Mouse (Mus musculus) adipocyte (in vitro differentiated cells): ENCODE results near the gene Zfp3.

Experiments used
- DNase-seq: peaks from one replicate; pipeline ENCODE4 v3.0.0-alpha.2; 2016; ENCODE audit warnings: low spot score

The Zfp3 gene

DNA sequence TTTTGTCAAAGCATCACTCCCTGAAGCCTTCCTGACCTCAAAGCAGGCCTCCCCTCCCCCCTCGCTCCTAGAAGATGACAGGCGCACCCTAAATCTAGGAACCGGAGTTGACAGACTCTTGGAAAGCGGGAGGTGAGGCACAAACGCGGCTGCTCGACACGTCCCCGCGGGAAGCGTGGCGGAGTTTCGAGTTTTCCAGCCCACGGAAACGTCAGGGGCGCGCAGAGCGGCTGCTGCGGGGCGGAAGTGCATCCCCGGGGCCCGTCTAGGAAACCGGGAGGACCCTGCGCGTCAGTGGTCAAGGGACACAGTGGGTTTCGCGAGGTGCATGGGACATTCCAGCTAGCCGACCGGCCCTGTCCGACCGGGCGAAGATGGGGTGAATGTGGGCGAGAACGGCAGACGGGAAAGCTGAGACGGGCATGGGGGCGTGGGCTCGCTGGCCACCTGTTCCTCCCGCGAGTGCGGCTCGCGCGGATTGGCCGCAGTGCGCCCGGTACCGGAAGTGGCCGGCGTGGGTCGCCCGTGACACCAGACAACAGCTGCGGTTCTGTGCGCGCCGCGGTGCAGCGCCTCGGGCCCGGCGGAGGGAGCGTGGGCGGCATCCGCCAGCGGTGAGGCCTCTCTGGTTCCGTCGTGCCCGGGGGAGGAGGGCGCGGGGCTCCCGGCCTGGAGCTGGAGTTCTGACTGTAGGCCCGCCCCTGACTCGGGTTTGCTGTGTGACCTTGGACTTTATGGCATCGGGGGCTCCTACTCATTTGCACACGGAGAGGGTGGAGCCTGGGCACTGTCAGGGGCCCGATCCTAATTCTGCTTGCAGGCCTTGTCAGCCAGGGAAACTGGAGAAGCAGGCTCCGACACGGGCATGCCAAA, at the start of gene Zfp3:
Zfp3 (plus strand) TSS at position 274 of the 873 bp plus-strand sequence.
- DNase-seq: no peak

DNA sequence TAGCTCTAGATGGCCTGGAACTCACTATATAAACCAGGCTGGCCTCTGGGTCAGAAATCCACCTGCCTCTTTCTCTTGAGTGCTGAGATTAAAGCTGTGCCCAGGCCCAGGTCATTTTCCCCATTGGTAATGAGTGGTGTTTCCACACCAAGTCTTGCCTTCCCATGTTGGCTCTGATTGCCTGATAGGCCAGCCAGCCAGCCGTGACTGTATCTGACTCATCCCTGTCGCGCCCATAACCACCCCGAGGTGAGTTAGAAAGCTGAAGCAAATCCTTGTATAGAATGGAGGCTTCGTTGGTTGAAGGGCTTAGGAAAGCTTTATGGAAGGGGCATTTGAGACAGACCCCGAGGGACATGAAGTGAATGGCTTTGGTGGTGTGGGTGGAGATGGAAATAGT, 48.2 kb upstream of the Zfp3 start:
- DNase-seq: peak; percentile 33

DNA sequence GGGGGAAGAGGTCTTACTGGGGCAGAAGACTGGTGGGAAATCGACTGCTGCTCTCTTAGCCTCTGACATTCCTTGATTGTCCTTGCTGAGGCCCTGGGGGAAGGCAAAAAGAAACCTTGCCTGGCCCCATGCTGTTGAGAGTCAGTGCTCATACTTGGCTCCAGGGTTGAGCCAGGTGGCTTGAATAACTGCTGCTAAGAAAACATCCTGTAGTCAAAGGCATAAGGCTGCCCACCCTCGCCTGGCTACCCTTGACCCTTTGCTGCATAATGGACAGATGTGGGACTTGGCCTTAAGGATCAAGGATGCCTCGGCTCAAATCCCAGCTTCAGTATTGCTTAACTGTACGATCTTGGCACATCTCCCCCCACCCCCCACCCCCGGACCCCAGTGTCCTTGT, 45.5 kb upstream of the Zfp3 start:
- no peak for DNase-seq

DNA sequence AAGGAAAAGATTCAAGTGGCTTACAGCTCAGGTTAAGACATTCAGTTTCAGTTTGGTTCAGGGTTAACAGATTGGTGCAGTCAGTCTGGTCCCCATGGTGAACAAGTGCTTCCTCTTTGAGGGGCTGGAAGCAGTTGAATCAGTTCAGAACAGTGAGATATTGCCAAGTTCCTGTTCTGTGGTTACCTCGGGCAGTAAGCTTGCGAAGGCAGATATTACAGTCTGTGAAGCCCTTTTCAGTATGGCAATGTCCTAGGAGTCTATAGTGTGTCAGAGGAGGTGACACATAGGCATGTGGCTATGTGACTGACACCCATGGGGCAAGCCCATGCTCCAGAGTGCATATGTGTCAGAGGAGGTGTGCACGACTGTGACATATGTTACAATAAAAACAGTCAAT, 43.4 kb upstream of the Zfp3 start:
- DNase-seq: no peak

DNA sequence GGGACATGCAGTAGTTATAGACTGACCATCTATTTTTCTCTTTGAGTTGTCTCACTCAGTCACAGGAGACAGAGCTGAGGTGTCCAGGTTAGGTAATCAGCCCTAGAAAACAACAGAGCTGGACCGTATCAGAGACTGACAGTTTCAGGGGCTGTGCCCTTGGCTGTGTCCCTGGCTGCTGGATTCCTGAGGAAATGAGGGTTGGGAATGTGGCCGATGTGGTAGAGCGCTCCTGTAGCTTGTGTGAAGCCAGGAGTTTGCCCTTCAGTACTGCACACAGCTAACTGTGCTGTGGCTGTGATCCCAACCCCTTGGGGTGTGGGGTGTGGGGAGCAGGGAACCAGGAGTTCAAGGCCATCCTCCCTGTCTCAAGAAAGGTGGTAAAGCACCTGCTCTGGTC, 42.9 kb upstream of the Zfp3 start:
- DNase-seq: no peak

DNA sequence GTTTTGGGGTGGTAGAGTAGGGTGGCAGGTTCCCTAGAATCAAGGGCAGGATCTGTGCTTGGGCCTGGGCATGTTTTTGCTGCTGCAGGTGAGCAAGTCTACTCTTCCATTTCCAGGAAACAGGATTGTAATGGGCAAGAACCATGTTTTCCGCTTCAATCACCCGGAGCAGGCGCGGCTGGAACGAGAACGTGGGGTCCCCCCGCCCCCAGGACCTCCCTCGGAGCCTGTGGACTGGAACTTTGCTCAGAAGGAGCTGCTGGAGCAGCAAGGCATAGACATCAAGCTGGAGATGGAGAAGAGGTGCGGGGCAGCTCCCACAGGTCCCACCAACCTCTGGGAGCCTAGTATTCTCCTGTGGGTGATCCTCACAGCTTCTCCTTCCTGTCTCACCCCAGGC, 39.3 kb upstream of the Zfp3 start:
- DNase-seq: no peak

DNA sequence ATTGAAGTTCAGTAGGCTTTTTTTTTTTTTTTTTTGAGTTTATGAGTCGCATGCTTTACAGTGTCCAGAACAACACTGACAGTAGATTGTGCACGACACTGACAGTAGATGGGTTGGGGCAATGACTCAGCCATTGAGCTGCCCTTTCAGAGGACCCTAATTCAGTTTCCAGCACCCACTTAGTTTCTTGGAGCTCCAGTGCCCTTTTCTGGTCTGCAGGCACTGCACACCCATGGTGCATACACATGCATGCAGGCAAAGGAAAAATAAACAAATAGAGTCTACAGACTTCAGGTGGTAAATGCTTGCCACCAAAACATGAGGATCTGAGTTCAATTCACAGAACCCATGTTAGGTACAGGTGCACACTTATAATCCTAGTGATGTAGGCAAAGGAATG, 37.4 kb upstream of the Zfp3 start:
- no peak for DNase-seq

DNA sequence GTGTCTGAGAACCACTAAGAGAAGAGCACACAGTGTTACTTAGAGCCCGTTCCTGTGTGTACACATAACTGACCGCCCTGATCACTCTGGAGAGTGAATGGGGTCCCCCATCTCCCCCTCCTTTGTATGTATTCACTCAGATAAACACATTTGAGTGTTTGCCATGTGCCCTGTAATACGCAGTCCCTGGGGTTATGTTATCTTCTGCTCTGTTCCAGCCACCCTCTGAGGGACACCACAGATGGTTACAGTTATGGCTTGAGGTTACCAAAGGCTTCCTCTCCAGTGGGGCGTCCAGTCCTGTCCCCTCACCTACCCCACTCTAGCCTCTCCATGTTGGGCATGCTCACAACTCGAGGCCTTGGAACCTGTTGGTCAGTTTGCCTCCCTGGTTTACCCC, 36.6 kb upstream of the Zfp3 start:
- no peak for DNase-seq

DNA sequence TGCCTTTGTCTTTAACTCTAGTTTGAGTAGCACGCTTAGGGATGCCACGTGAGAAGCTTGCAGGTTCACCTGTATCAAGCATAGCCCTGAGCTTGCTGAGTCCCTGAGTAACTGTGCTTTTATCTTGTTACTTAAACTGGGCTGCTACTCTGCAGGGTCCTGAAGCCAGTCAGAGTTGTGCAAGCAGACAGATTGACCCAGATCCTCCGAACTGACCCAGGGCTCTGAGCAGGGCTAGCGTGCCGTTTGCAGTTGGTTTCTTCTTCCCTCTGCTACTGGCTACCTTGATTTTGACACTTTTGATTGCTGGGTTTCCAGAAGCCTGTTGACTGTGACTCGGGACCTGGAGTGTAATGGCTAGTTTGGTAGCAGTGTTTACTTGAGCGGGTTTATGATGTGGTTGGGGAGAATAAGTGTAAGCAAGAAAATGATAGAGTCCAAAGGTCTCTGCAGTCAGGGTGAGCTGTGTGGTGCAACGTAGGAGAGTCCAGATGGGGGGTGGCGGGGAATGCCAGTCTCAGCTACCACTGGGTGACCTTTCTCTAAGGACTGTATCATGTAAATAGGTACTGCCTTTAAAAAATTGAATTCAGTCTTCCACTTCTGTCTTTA, 33.5 kb upstream of the Zfp3 start:
- DNase-seq: peak; percentile 39

DNA sequence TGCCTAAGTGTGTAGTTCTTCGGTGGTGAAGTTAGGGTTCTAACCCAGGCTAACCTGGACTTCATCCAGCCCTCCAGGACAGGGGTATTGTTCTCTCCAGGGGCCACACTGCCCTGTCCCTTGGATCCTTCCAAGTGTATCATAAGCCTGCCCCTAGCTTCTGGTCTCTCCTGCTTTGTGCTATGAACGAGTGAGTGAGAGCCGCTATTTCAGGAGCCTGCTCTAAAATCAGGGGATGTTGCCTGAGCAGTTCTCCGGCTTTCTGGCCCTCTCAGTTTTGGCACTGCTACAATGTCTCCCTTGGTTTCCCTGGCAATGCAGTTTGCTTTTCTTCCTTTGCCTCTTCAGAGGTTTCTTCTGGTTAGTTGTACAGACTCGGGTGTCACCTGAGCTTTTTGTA, 32.8 kb upstream of the Zfp3 start:
- no peak for DNase-seq

DNA sequence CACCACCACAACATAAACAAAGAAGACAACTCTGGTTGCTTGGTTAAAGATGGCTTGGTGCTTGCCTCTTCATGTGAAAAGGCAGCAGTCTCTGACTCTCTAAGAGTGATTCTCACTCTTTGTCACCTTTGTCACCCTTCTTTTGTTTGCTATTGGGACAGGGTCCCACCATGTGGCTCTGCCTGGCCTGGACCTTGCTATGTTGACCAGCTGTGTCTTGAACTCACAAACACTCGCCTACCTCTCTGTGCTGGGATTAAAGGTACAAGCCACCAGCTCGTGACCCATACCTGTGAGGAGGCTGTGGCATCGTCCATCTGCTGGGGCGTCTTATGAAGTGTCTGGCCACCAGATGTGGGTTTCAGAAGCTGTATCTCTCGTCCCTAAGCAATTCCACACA, 30.8 kb upstream of the Zfp3 start:
- no peak for DNase-seq

DNA sequence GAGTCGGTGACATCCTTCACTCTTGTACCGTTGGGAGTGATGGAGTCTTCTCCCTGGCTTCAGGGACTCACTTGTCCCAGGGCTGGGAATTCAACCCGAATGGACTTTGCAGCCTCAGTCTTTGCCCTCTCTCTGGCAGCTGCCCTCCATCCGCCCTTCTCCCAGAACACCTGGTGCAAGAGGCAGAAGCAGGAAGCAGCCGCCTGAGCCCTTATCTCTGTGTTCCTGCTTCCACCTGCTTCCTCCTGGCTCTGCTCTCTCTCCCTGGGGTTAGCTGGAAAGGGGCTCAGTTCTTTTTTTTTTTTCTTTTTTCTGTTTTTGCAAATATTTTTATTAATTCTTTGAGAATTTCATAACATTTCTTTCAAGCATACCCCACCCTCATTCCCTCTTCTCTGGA, 26.3 kb upstream of the Zfp3 start:
- no peak for DNase-seq

DNA sequence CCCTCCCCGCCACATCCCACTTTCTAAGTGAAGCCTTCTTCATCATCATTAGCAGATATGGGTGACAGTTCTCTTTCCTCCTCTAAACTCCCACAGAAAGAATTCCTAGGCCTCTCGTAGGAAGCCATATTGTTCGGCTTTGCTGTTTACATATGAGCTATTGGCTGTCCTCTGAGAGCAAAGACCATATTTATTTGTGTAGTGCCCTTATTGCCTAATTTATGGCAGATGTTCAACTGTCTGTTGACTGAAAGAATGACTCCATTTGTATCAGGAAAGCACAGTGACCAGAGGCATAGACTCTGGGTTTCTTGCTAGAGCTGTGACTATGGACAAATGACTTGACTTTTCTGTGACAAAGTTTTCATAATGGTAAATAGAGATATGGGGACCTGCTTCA, 22.4 kb upstream of the Zfp3 start:
- peak; percentile 64 for DNase-seq

DNA sequence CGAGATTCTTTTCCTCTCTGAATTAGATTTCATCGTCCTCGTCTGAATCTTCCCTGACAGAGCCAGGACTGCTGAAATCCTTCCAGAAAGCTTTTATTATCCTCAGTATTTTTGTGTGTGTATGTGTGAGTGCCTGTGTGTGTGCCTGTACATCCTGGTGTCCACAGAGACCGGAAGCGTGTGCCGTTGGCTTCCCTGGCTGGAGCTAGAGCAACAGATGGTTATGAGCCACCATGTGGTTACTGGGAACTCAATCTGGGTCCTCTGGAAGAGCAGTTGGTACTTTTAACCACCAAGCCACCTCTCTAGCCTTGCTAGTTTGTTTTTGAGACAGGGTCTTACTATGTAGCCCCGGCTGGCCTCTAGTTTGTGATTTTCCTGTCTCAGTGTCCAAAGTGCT, 21.9 kb upstream of the Zfp3 start:
- no peak for DNase-seq

DNA sequence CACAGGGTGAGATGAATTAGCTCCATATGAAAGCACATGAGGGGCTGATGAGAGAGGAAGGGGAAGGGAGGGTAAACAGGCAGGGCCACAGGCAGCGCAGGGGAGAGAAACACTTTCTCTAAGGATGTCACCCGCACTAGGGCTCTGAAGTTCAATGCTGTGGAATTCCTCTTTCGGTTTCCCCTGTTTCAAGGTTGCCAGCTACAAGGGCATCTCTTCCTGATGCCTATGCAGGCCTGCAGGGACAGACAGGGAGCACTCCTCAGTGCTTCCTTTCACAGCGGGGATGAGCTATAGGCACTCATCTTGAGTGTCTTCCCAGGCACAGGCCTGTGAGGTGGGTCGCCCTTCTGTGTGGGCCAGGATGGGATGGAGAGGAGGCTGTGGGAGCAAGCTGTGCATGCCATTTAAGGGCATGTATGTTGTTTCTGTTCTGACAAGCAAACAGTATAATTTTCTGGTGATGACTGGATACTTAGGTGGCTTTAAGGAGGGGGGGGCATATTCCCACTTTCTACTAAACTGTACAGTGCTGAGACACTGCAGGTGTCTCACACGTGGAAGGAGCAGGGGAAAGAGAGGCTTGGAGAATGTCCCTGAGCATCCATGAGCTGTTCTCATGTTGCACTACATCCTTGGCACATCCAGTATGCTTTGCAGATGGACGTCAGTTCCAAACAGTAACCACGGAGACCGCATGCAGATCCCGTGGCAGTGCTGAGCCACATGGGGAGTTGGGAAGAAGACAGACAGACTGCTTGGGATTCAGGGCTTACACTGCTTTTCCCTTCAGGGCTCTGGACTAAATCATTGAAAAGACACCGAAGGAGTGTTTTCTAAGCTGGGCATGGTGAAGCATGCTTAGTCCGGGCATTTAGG, 21.2 kb upstream of the Zfp3 start:
- DNase-seq: no peak

DNA sequence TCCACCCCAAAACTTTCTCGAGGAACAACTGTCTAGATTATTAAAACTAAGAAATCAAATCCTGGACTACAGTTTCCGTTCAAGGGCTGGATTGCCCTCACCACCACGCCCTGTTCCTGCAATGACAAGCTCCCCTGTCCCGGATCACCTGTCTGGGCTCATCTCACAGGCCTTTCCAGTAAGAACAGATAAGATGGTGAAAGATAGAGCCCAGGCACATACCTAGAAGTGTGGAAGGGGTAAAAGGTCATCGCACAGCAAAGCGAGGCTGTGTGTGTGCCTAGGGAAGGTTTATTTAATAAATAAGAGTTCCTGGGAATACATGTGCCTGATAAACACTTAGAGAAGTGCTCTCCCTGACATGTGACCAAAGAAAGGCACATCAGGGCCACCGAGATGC, 18.4 kb upstream of the Zfp3 start:
- DNase-seq: no peak

DNA sequence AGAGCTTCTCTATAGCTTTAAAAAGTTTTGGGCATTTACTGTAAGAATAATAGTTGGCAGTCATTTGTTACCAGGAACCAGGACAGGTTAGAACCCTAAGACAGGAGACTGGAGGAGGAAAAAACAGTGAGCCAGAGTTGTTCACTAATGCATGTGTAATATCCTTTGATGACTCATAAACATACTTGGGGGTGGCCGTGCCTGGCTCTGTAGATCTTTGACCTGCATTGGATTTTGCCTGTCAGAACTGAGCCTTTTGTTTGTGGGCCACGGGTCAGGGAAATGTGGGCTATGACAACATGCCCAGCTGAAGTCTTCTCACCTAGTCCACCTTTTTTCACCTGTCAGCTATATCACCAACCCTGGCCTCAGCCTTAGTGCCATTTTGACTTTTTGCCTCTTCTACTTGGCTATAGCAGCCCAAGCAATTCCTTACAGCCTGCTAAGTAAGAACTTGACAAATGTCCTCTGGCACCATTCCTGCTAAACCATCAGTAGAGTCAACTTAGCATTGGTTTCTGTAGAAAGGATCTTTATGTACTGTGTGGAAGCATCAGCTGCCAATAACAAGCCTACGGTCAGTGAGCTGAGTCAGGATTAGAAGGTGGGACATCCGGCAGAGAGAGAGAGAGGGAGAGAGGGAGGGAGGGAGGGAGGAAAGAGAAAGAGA, 16.0 kb upstream of the Zfp3 start:
- peak; percentile 80 for DNase-seq

DNA sequence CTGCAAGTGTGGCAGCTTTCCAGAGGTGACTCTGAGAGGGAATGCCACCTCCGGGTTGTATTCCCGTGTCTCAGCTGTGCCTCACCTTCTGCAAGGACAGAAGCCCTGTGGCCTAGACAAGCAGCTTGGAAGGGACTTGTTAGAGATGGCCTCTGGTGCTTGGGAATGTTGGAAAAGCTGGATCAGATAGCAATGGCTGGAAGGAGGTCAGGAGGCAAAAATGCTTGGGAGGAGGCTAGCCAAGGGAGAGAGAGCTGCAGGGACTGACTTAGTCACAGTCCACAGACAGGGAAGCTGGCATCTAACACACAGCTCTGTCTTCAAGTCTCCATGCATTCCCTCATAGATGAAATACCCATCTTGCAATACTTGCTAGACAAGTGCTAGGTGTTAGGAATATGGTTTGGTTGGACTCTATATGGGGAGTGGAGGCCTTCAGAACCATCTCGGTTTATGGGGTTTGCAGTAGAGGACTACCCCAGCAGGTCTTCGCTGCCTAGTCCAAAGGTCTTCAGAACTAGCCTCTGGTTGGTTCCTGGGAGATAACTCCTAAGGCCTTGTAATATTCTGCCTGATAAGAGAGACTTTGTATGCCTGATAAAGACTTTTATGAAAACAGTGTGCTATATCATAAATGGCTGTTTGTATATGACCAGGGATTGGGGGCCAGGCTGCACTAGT, 11.5 kb upstream of the Zfp3 start:
- peak; percentile 79 for DNase-seq

DNA sequence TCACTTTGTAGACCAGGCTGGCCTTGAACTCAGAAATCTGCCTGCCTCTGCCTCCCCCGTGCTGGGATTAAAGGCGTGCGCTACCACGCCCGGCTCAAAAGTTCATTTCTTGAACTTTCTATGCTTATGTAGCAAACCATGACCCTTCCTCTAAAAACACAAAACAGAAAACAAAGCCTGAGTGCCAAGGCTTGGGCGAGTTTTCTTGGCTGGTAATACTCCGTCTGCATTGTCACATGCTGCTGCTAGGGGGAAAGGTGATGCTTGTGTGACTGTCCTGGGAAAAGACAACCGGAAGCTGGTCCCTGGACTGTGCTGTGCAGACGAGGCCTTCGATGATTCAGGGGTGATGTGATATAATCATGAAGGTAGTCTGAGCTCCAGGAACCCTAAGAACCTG, 10.9 kb upstream of the Zfp3 start:
- DNase-seq: peak; percentile 90

DNA sequence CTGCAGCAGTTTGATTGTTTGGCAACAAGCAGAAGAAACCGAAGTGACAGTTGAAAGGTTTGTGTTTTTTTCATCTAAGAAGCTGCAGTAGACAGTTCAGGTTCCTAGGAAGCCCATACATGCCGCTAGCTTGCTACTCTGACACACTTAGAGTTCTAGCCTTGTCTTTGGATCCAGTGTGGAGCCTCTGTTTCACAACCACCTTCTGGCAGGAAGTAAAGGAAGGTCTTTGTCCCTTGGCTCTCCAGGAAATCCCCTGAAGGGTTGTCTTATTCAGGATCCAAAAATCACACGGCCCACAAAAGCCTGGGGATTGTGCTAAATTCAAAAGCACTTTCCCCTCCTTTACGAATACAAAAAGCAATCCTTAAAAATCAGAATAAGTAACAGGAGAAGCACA, 9.5 kb upstream of the Zfp3 start:
- DNase-seq: peak; percentile 81

DNA sequence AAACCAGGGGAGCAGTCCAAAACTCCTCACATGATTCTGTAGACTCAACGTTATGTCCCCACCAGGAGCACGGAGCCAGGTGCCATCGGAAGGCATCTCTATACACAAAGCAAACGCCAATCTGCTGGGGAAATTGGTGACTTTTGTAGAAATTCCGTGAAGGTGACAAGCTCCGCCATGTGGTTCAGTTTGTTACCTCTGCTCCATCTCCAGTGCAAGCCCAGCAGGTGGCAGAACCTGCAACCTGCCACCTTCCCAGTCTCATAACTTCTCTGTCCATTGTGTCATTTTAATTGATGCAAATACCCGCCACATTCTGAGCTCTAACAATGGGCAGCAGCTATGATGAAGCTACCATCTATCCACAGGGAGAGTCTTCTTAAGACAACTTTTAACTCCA, 9.1 kb upstream of the Zfp3 start:
- DNase-seq: no peak

DNA sequence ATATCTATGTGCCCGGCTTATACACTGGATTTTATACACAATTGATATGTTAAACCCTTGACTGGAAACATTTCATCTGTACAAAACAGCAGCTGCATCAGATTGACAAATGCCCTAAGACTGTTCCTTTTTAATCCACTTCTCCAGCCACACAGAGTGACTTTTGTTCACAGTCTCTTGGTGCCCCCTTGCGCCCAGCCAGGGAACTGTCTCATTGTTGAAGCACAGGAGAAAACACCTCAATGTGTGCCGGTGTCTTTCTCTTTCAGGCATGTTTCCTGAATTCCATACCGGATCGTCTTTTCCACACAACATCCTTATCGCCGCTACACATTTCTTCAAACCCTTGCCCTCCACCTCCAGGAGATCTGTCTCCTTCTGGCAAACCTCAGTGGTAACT, 8.4 kb upstream of the Zfp3 start:
- peak; percentile 86 for DNase-seq
